In genomic region chr9:69181411-69181810, GRCm38 (mm10) we compare ENCODE assay signal across 10 mouse cellular contexts.
DNase-seq lines count a peak whose midpoint lies in the region; ATAC-seq lines count a peak whose summit lies in the region.
"Had no signal": no experiment of that assay in that cellular context is flagged by ENCODE, and none has a peak within 500 bp of the region (broad histone marks: within the 10 kb centered on the region; RNA-seq: fewer than 3 reads in every experiment).

No protein-coding gene starts in this region.

- peak; percentile 69 for DNase-seq in Muller cell, postnatal 12 days (ENCODE audit: inconsistent ontology term)
- peak; percentile 46 for DNase-seq in forelimb bud, embryonic 11.5 days (ENCODE audit: low read depth, low spot score)
- DNase-seq in kidney, adult 9 months = peak; percentile 84
- DNase-seq in frontal cortex, postnatal 36 days (ENCODE audit: low spot score in 2 of 2) = no peak
- DNase-seq in adrenal gland, postnatal 4 days (ENCODE audit: low spot score in 2 of 2) = no peak
- DNase-seq in cerebellum, postnatal 4 days (ENCODE audit: low spot score in 2 of 2) = no peak
- DNase-seq: liver, embryonic 13.5 days had no signal

- no peak overlapping the region for H3K4me2 ChIP-seq in lung, embryonic 15.5 days
- H3K4me2 ChIP-seq in hindbrain, embryonic 16.5 days (ENCODE audit: low read length) = no peak overlapping the region
- H3K4me2 ChIP-seq: liver, embryonic 13.5 days had no signal

- no peaks in the 10 kb centered on the region for H3K27me3 ChIP-seq in lung, embryonic 15.5 days
- H3K27me3 ChIP-seq in hindbrain, embryonic 16.5 days (replicated peaks; ENCODE audit: control insufficient read depth, insufficient read depth, low read length) = no peaks in the 10 kb centered on the region
- H3K27me3 ChIP-seq: liver, embryonic 13.5 days had no signal

- H3K9ac ChIP-seq in lung, embryonic 15.5 days = no peak overlapping the region
- H3K9ac ChIP-seq in hindbrain, embryonic 16.5 days (ENCODE audit: low read depth, low read length) = no peak overlapping the region
- H3K9ac ChIP-seq: liver, embryonic 13.5 days had no signal

- no peaks in the 10 kb centered on the region for H3K9me3 ChIP-seq in lung, embryonic 15.5 days
- H3K9me3 ChIP-seq in hindbrain, embryonic 16.5 days (ENCODE audit: control insufficient read depth, low read length) = no peaks in the 10 kb centered on the region
- H3K9me3 ChIP-seq: liver, embryonic 13.5 days had no signal

- peaks cover 13% of the 10 kb centered on the region for H3K4me1 ChIP-seq in lung, embryonic 15.5 days
- H3K4me1 ChIP-seq in hindbrain, embryonic 16.5 days (ENCODE audit: control insufficient read depth, insufficient read depth, low read depth, low read length) = no peaks in the 10 kb centered on the region
- H3K4me1 ChIP-seq: liver, embryonic 13.5 days had no signal

- peak overlapping the region; percentile 70 for H3K27ac ChIP-seq in lung, embryonic 15.5 days
- H3K27ac ChIP-seq in hindbrain, embryonic 16.5 days (ENCODE audit: low read depth, low read length) = no peak overlapping the region
- H3K27ac ChIP-seq: liver, embryonic 13.5 days had no signal

- ATAC-seq in lung, embryonic 15.5 days (ENCODE audit: borderline replicate concordance, extremely low read depth, low FRiP score, low TSS enrichment) = peak; percentile 64; the same call in 1 of the 2 replicates
- no peak for ATAC-seq in hindbrain, embryonic 16.5 days

- no peak overlapping the region for H3K4me3 ChIP-seq in lung, embryonic 15.5 days
- no peak overlapping the region for H3K4me3 ChIP-seq in hindbrain, embryonic 16.5 days (ENCODE audit: low read length)
- H3K4me3 ChIP-seq: liver, embryonic 13.5 days; myocyte had no signal

- no peaks in the 10 kb centered on the region for H3K36me3 ChIP-seq in lung, embryonic 15.5 days
- no peaks in the 10 kb centered on the region for H3K36me3 ChIP-seq in hindbrain, embryonic 16.5 days (ENCODE audit: control insufficient read depth, insufficient read depth, low read length)
- H3K36me3 ChIP-seq: liver, embryonic 13.5 days had no signal

Comparison
In these comparisons a context has a peak if more than half of its experiments do, and no peak if none do; other contexts are left out.
1. DNase-seq: peak in Muller cell, postnatal 12 days (single experiment), forelimb bud, embryonic 11.5 days (single experiment) and kidney, adult 9 months (single experiment); none in frontal cortex, postnatal 36 days (0 of 2), adrenal gland, postnatal 4 days (0 of 2) and cerebellum, postnatal 4 days (0 of 2).